Mouse (Mus musculus) brain, embryonic 14.5 days (tissue): ENCODE data around the gene Trip4. TPM values are rescaled to one million over a fixed set of nuclear protein-coding genes. Genes with fewer than 3 reads are reported as not detected.

ENCODE experiments used
- DNase-seq: peaks from one replicate; pipeline ENCODE4 v3.0.0-alpha.2; 2011; ENCODE audit warnings: low read depth
- CTCF ChIP-seq: fragments of 200-500 bp; IDR thresholded peaks from 2 replicates; pipeline ENCODE4 v1.5.1; 2012; ENCODE audit warnings: inconsistent platforms, mild to moderate bottlenecking, moderate library complexity, borderline replicate concordance; ENCODE audit not compliant: insufficient read depth, insufficient read length; ENCODE audit errors: extremely low read depth
- POLR2A ChIP-seq: fragments of 200-500 bp; IDR thresholded peaks from 2 replicates; pipeline ENCODE4 v1.6.1; 2012; ENCODE audit warnings: mild to moderate bottlenecking, inconsistent platforms, borderline replicate concordance; ENCODE audit not compliant: poor library complexity, insufficient read depth, insufficient read length, severe bottlenecking; ENCODE audit errors: extremely low read depth
- polyA plus RNA-seq: library from polyadenylated mRNA; depleted of rRNA; stranded (reverse); fragments of >200 nt; gene quantifications from 2 replicates; pipeline ENCODE4 v1.2.3, GENCODE M21; 2012

The Trip4 gene
- polyA plus RNA-seq, 1 experiment = 24.1 TPM

DNA sequence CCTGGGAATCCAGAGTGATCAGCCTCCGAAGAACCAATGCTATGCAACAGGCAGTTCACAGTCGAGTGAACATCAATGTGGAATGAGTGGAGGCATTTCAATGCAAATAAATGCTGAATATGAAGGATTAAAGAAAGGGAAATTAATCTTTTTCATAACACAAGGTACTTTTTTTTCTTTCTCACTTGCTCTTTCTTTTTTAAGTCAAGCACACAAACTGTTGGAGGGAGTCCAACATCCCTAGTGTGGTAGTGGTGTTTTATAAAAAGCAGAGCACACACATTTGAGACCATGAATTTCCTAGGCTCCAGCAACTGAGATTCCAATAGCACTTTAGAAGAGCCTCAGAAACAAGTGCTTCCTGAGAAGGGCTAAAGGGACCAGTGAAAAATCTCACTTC is 76.6 kb downstream of the Trip4 start:
- TF ChIP-seq POLR2A (no peak), CTCF (no peak)
- DNase-seq = peak; percentile 72

DNA sequence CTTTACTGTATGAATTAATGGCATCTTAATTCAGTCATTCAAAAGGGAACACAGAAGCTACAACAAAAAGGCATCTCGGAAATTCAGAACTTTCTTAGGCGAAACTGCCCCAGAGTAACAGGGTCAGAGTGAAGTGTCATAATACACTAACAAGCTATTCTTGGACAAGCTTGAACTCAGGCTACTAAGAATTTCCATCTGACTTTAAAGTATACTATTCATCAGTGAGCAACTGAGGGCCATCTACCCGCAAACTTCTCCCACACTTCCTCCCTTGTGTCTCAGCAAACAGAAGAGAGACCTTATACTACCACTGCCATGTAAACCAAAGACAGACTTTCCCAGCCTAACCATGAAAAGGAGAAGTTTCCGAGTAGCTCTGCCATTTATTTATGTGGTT is 77.4 kb downstream of the Trip4 start:
- TF ChIP-seq POLR2A = no peak
- no peak for TF ChIP-seq CTCF
- no peak for DNase-seq

DNA sequence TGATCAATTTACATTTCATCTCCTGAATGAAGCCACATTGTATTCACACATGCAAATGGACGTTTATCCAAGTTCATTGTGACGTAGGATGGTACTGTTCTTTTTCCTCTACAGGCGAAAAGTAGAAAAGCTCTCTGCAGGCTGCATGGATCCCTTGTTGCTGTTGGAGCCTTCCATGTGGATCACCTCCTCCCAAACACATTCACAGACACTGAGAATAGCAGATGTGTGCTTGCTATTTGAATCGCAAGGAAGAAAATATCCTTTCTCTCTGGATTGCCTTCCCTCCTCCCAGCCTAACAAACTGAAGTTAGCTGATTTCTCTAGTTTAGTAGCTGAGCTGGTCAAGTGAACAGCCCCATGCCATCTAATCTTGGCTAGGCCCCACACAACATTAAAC is 78.3 kb downstream of the Trip4 start:
- DNase-seq = no peak
- TF ChIP-seq POLR2A (no peak), CTCF (no peak)

DNA sequence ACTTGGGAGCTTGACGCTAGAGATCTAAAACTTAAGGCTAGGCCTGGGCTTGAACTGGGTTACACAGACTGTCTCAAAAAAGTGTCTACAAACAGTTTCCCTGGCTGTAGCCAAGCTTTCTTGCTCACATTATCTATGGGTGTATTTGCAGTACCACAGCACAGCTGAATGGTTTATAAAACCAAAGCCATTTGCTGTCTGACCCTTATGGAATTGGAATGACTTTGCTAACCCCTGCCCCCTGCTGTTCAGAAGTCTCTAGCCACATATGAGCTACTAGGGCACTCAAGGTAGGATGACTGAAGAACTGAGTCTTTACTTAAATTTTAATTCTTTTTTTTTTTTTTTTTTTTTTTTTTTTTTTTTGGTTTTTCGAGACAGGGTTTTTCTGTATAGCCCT is 79.2 kb downstream of the Trip4 start:
- DNase-seq = peak; percentile 62

DNA sequence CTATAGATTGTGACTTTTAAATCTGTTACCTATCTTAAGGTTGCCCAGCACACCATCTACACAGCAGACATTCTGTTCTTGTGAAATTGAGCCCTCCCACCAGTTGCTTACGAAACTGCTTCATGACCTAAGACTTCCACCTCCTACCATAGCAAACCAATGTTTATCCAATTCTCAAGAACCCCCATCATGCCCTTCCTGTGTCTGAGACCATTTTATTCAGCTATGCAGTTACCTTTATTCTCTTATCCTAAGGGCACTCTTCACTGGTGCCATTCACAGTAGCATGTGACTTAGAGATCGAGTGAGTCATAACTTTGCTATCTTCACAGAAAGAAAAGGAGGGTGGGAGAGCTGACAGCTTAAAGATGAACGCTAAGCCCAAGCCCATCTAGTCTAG is 80.1 kb downstream of the Trip4 start:
- DNase-seq = no peak
- TF ChIP-seq CTCF (no peak), POLR2A (no peak)

More for the DNA sequence above, 79.2 kb downstream of the Trip4 start:
- TF ChIP-seq CTCF = peak; percentile 23; the same call in 1 of the 2 replicates
- no peak for TF ChIP-seq POLR2A

DNA sequence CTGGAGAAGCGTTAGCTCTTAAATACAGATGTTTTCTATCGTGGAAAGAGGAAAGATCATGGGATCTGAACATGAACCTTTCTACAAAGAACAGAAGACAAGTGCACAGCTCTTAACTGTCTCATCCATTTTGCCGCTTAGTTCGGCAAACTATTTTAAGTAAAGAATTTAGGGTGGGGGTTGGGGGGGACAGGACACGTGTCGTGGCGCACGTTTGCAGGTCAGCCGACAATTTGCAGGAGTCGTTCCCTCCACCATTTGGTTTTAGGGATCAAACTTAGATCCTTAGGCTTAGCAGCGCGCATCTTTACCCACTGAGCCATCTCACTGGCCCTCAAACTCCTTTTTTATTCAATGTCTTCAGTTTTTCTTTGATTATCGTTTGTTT is 80.6 kb downstream of the Trip4 start:
- DNase-seq = no peak
- TF ChIP-seq CTCF (no peak), POLR2A (no peak)

- peak; percentile 97 for DNase-seq
- peak; percentile 45; the same call in 1 of the 2 replicates for TF ChIP-seq POLR2A
- no peak for TF ChIP-seq CTCF
Observed at GRCm38 (mm10) chr9:65827344-65828015, 81.1 kb downstream of the Trip4 start, which contains the start of gene Zfp609. Zfp609 (minus strand) TSS chr9:65827564.

DNA sequence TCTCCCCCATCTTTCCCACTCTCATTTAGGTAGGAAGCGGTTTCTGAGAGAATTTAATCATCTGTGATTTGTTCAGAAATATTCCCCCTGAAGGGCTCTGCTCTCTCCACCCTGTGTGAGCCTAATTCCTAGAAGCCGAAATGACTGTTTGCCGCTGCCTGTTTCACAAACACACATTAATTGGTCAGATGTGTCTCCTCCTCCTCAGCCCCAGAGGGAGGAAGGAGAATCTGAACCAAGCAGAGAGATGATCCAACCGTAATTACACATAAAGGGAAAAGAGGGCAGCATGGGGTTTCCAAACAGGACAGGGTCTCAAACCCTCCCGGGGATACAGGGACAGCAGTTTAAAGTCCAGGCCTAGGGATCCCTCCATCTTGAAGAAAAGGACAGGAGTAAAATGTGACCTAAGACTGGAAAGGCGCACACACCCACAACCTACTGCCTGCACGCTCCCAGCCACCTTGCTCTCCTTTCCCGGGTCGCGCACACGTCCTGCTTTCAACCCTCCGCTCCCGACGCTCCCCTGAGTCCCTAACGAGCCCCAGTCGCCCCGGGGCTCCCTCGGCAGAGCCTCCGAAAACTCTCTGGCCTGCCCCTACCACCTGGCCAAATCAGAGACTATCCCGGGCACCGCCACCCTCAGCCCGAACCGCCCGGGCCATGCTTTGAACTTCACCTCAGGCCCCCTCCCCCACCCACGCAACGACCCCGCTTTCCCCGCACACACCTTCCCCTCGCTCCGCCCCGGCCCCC is 81.8 kb downstream of the Trip4 start:
- DNase-seq = peak; percentile 86
- TF ChIP-seq CTCF (no peak), POLR2A (no peak)

DNA sequence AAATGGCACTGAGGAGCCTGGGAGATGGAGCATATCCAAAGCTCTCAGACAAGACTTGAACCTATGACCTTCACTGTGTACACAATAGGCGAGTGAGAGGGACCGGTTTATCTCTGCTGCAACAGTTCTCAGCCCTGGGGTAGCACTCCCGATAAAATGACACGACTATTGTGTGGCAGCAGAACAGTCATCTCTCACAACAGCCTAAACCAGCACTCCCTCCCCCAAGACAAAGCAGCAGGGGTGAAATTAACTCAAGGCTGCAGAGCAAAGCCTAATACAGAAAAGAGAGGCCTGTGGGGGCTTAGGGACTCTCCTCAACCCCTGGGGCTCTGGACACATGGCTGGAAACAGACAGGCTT is 82.4 kb downstream of the Trip4 start:
- TF ChIP-seq POLR2A (no peak), CTCF (no peak)
- DNase-seq = peak; percentile 83

DNA sequence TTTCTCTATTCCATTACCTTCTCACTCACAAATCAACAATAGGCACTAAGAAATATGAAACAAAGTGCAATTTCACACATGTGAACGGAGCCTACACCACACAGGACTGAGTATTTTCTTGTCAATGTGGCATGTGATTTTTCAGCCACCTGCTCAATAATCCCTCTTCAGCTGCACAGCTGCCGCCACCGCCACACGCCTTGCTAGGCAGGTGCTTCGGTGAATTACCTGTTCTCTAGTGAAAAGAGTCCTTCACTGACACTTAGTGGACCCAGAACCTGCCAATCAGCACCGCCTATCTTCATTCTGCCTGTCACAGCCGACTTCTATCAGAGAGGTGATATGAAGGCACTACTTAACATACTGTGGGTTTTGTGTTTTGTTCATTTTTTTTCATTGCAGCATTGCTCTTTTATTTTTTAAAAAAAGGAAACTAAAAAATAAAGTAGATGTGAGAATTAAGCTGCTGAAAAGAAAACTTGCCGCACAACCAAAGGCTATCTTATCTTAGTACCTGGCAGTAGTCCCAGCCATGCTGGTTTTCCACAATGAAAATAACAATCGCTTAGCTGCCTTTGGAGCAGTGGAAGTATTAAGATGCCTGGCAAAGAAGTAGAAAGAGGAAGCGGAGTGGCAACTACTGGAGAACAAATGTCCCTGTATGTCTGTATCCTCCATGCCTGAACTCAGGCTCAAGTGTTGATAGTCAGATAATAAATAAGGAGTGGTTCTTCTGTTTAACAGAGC is 84.7 kb downstream of the Trip4 start:
- TF ChIP-seq CTCF (no peak), POLR2A (no peak)
- DNase-seq = peak; percentile 74

DNA sequence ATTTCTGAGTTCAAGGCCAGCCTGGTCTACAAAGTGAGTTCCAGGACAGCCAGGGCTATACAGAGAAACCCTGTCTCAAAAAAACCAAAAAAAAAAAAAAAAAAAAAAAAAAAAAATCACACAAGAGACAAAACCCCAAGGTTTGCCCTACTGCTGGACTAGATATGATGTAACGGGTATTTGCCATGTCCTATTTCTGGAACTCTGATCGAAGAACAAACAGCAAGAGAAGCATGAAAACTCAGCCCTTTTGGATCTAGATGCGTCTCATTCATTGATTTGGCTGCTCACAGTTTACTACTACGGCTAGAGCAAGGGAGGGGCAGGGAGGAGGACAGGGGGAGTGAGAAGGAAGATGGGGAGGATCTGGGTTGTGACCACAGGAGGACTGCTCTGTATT is 86.6 kb downstream of the Trip4 start:
- no peak for TF ChIP-seq POLR2A
- TF ChIP-seq CTCF = no peak
- DNase-seq = no peak
